Mouse (Mus musculus) brain, embryonic 14.5 days (tissue): ENCODE data around the gene Hnrnpd.

Experiments used
- CTCF ChIP-seq: fragments of 200-500 bp; IDR thresholded peaks from 2 replicates; pipeline ENCODE4 v1.5.1; 2012; ENCODE audit warnings: inconsistent platforms, mild to moderate bottlenecking, moderate library complexity, borderline replicate concordance; ENCODE audit not compliant: insufficient read depth, insufficient read length; ENCODE audit errors: extremely low read depth
- POLR2A ChIP-seq: fragments of 200-500 bp; IDR thresholded peaks from 2 replicates; pipeline ENCODE4 v1.6.1; 2012; ENCODE audit warnings: mild to moderate bottlenecking, inconsistent platforms, borderline replicate concordance; ENCODE audit not compliant: poor library complexity, insufficient read depth, insufficient read length, severe bottlenecking; ENCODE audit errors: extremely low read depth

GRCm38 (mm10) chr5:100005431-100005830 is 26.7 kb upstream of the Hnrnpd start:
- TF ChIP-seq CTCF: no peak
- no peak for TF ChIP-seq POLR2A
